Mouse (Mus musculus) heart, embryonic 10.5 days (tissue): Measurements from ENCODE around the gene Tbcel. TPM values are rescaled to one million over a fixed set of nuclear protein-coding genes. Genes with fewer than 3 reads are reported as not detected.

Experiments
- DNase-seq: peaks from one replicate; pipeline ENCODE4 v3.0.0-alpha.2; 2017; ENCODE audit warnings: low spot score
- H3K27ac ChIP-seq: fragments of 300-500 bp; sonication (generic); 2 replicates; pipeline ENCODE4 v1.5.1; 2016; ENCODE audit warnings: mild to moderate bottlenecking
- H3K27me3 ChIP-seq: fragments of 300-500 bp; sonication (generic); 2 replicates; pipeline ENCODE4 v1.6.1; 2016; ENCODE audit warnings: mild to moderate bottlenecking; ENCODE audit not compliant: poor library complexity, insufficient read depth, severe bottlenecking
- H3K36me3 ChIP-seq: fragments of 300-500 bp; sonication (generic); 2 replicates; pipeline ENCODE4 v1.6.1; 2016; ENCODE audit warnings: mild to moderate bottlenecking, moderate library complexity
- H3K4me1 ChIP-seq: fragments of 300-500 bp; sonication (generic); 2 replicates; pipeline ENCODE4 v1.6.1; 2016; ENCODE audit warnings: mild to moderate bottlenecking
- H3K4me3 ChIP-seq: fragments of 300-500 bp; sonication (generic); 2 replicates; pipeline ENCODE4 v1.5.1; 2016; ENCODE audit warnings: mild to moderate bottlenecking, moderate library complexity
- H3K9me3 ChIP-seq: fragments of 300-500 bp; sonication (generic); 2 replicates; pipeline ENCODE4 v1.6.1; 2016; ENCODE audit warnings: mild to moderate bottlenecking, moderate library complexity
- WGBS: fragments of 180-500 bp; shearing (Covaris S2); methylation state at CpG from one replicate; pipeline ENCODE4 v1.1.7; 2016; 5-methylcytosine and 5-hydroxymethylcytosine counted together
- polyA plus RNA-seq: library from polyadenylated mRNA; unstranded; fragments of >200 nt; fragmentation: Nextera tagmentation; extraction: Ambion mirVana; gene quantifications from 2 replicates; pipeline ENCODE4 v1.2.1, GENCODE M21; 2016

Gene Tbcel
- 2.7 and 4.9 TPM in 2 replicates for polyA plus RNA-seq

- H3K9me3 ChIP-seq: no peaks in the 10 kb centered on the region
Measured at GRCm38 (mm10) chr9:42507709-42508108, at the start of gene Tbcel. Tbcel (minus strand) TSS chr9:42507809.

GRCm38 (mm10) chr9:42555186-42555585, 47.6 kb upstream of the Tbcel start:
- DNase-seq: no peak
- H3K36me3 ChIP-seq: no peaks in the 10 kb centered on the region
- no peaks in the 10 kb centered on the region for H3K9me3 ChIP-seq
- 0 out of 2 replicates have a peak, but pooled peaks cover 5% of the 10 kb centered on the region for H3K4me1 ChIP-seq
- no peak overlapping the region for H3K27ac ChIP-seq
- peaks cover 30% of the 10 kb centered on the region; the same call in 1 of the 2 replicates for H3K27me3 ChIP-seq
- WGBS: 38% methylated on average over 1 of the region's 1 CpGs
- H3K4me3 ChIP-seq: no peak overlapping the region

More at GRCm38 (mm10) chr9:42507709-42508108, at the start of gene Tbcel:
- 81% methylated on average over 6 of the region's 6 CpGs for WGBS
- no peak for DNase-seq
- Histone ChIP-seq H3K4me1 (no peaks in the 10 kb centered on the region), H3K36me3 (no peaks in the 10 kb centered on the region), H3K27ac (no peak within 1 kb of the TSS), H3K27me3 (peaks cover 5% of the 10 kb centered on the region; the same call in 1 of the 2 replicates), H3K4me3 (no peak within 1 kb of the TSS)

GRCm38 (mm10) chr9:42550116-42550515, 42.5 kb upstream of the Tbcel start:
- Histone ChIP-seq H3K4me1 (0 out of 2 replicates have a peak, but pooled peaks cover 11% of the 10 kb centered on the region), H3K4me3 (no peak overlapping the region), H3K9me3 (no peaks in the 10 kb centered on the region), H3K27me3 (peaks cover 46% of the 10 kb centered on the region; the same call in 1 of the 2 replicates), H3K36me3 (no peaks in the 10 kb centered on the region), H3K27ac (no peak overlapping the region)
- WGBS: 17% methylated on average over 13 of the region's 13 CpGs
- peak; percentile 81 for DNase-seq

DNA sequence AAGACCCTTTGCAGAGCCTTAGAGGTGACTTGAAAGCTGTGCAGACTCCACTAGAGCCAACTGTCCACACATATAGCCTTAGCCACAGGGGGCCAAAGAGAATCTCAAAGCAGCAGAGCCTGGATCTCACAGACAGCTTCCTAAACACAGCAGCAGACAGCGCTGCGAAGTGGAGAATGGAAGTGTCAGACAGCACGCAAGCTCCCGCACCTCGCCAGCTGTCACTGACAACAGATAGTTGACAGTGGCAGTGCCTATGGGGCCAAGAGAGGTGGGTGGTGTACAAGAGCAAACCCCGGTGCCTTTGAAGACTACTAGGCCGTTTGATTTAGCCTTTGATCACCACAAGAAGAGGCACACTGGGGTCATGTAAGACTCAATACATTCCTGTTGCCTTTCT, 41.4 kb upstream of the Tbcel start:
- Histone ChIP-seq H3K4me3 (no peak overlapping the region), H3K36me3 (no peaks in the 10 kb centered on the region), H3K27me3 (peaks cover 47% of the 10 kb centered on the region; the same call in 1 of the 2 replicates), H3K27ac (no peak overlapping the region), H3K4me1 (0 out of 2 replicates have a peak, but pooled peaks cover 11% of the 10 kb centered on the region), H3K9me3 (no peaks in the 10 kb centered on the region)
- DNase-seq: no peak
- 42% methylated on average over 7 of the region's 7 CpGs for WGBS

DNA sequence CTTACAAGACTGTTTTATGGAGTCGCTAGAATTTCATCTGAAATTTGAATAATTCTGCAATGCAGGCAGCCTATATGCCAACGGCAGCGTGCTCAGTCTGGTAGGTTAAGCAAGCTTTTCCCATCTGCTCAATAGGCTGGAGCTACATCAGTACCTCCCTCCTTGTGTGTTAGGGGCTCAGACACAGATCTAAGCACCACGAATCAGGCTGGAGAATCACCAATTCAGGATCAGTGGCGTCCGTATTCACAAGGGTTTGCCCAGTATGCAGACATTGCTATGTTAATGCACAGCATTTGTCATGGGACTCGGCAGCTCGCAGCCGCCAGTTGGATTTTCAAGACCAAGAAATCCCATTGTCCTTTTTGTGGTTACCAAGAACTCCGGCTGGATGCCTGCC, 36.9 kb upstream of the Tbcel start:
- WGBS: 86% methylated on average over 10 of the region's 10 CpGs

DNA sequence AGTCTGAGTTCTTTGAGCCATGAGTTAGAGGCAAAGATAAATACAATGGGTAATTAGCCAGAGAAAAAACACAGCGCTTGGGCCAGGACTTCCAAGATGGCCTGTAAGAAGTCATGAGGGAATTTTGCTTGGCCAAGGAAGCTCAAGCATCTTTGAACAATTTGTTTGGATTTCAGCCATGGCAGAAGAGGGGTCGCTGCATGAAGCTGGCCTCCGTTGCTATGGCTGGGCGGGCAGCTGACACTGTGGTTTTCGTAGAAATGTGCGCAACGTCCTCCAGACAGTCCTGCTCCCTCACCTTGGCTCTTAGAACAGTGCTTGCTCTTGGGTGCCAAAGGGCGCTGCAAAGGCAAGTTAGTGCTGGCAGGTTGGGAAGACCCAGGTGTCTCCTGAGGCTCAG, 25.9 kb upstream of the Tbcel start:
- no peaks in the 10 kb centered on the region for H3K9me3 ChIP-seq
- DNase-seq: no peak
- WGBS: 84% methylated on average over 8 of the region's 8 CpGs
- H3K27me3 ChIP-seq: peaks cover 12% of the 10 kb centered on the region; the same call in 1 of the 2 replicates
- no peak overlapping the region for H3K27ac ChIP-seq
- H3K4me1 ChIP-seq: peaks cover 35% of the 10 kb centered on the region
- no peak overlapping the region for H3K4me3 ChIP-seq
- H3K36me3 ChIP-seq: no peaks in the 10 kb centered on the region

More for the DNA sequence above, 36.9 kb upstream of the Tbcel start:
- no peaks in the 10 kb centered on the region for H3K9me3 ChIP-seq
- H3K27me3 ChIP-seq: peaks cover 22% of the 10 kb centered on the region; the same call in 1 of the 2 replicates
- no peak overlapping the region for H3K27ac ChIP-seq
- DNase-seq: no peak
- no peaks in the 10 kb centered on the region for H3K36me3 ChIP-seq
- H3K4me3 ChIP-seq: no peak overlapping the region
- H3K4me1 ChIP-seq: 0 out of 2 replicates have a peak, but pooled peaks cover 4% of the 10 kb centered on the region

DNA sequence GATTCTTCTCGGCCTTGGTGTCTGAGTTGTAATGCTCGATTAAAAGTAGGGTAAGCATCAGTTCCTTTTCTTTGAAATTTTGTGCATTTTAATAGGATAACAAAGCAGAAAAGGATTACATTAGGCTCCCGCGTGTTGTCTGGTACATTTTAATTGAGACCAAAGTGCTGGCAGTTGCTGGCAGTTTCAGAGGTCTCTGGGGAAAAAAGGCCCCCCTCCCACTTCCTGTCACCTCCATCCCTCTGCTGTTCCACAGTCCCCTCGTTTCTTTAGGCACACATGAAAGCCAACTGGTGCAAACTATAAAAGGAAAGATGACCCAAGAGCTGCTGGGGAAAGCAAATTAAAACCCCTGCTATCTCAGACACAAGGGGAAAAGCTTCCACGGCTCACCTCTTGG, 25.4 kb upstream of the Tbcel start:
- 14% methylated on average over 6 of the region's 6 CpGs for WGBS
- peaks cover 35% of the 10 kb centered on the region for H3K4me1 ChIP-seq
- peaks cover 12% of the 10 kb centered on the region; the same call in 1 of the 2 replicates for H3K27me3 ChIP-seq
- no peak for DNase-seq
- 0 out of 2 replicates have a peak overlapping the region, but pooled peaks have one; percentile 29 for H3K27ac ChIP-seq
- H3K9me3 ChIP-seq: no peaks in the 10 kb centered on the region
- H3K36me3 ChIP-seq: no peaks in the 10 kb centered on the region
- no peak overlapping the region for H3K4me3 ChIP-seq

DNA sequence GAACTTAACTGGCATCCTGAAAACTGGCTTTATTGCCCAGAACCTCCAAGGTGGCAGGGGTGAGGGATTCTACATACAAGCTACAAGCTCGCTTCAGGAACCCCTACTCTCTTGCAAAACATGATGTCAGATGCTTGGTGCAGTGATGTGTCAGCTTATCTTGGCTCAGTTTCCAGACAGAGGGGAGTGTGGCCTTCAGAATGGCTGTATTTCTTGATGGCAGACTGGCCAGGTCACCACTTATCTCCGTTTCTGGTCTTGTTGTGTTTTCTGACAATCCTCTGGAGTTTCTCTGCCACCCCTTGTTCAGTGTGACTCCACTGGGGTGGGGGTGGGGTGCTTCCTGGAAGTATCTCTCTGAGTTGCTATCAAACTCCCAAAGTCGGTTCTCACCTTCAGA, 24.3 kb upstream of the Tbcel start:
- no peak for DNase-seq
- Histone ChIP-seq H3K4me3 (no peak overlapping the region), H3K27ac (peak overlapping the region; percentile 29; the same call in 1 of the 2 replicates), H3K9me3 (no peaks in the 10 kb centered on the region), H3K27me3 (peaks cover 12% of the 10 kb centered on the region; the same call in 1 of the 2 replicates), H3K36me3 (no peaks in the 10 kb centered on the region), H3K4me1 (peaks cover 35% of the 10 kb centered on the region)
- 19% methylated on average over 3 of the region's 3 CpGs for WGBS

- DNase-seq: no peak
- H3K36me3 ChIP-seq: no peaks in the 10 kb centered on the region
- H3K4me3 ChIP-seq: no peak overlapping the region
- peak overlapping the region; percentile 2; the same call in 1 of the 2 replicates for H3K27ac ChIP-seq
- H3K9me3 ChIP-seq: no peaks in the 10 kb centered on the region
- WGBS: 45% methylated on average over 7 of the region's 7 CpGs
- H3K4me1 ChIP-seq: peaks cover 35% of the 10 kb centered on the region
- peaks cover 16% of the 10 kb centered on the region; the same call in 1 of the 2 replicates for H3K27me3 ChIP-seq
Measured at GRCm38 (mm10) chr9:42530221-42531152, 22.9 kb upstream of the Tbcel start.

DNA sequence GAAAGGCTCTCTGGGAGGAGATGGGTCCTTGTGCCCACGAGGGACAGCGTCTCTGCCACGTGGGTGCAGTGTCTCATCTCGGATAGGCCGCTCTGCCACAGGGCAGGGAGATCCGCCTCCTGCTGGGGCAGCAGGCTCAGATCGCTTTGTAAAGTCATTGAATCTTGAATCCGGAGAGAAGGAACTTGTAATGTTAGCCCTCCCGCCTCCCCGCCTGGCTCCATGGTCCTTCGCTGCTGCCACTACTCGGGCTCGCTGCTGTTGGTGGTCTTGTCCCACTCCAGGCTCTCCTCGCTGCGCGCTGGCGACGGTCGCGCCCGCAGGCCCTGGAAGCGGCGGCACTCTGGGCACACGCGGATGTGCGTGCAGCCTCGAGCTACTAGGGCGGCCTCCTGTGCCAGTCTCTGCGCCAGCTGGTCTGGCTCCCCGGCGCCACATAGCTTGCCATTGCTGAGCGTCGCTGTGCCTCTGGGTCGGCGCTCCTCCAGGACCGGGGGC, 13.0 kb upstream of the Tbcel start:
- Histone ChIP-seq H3K4me1 (peaks cover 8% of the 10 kb centered on the region; the same call in 1 of the 2 replicates), H3K27me3 (peaks cover 83% of the 10 kb centered on the region), H3K36me3 (no peaks in the 10 kb centered on the region), H3K27ac (peak overlapping the region; percentile 59), H3K4me3 (peak overlapping the region; percentile 58), H3K9me3 (no peaks in the 10 kb centered on the region)
- no peak for DNase-seq
- 3% methylated on average over 36 of the region's 36 CpGs for WGBS

- H3K9me3 ChIP-seq: no peaks in the 10 kb centered on the region
- peaks cover 8% of the 10 kb centered on the region; the same call in 1 of the 2 replicates for H3K4me1 ChIP-seq
- no peak overlapping the region for H3K27ac ChIP-seq
- H3K27me3 ChIP-seq: peaks cover 77% of the 10 kb centered on the region
- no peak for DNase-seq
- no peak overlapping the region for H3K4me3 ChIP-seq
- no peaks in the 10 kb centered on the region for H3K36me3 ChIP-seq
- 77% methylated on average over 14 of the region's 14 CpGs for WGBS
Measured at GRCm38 (mm10) chr9:42518163-42518562, 10.6 kb upstream of the Tbcel start.

DNA sequence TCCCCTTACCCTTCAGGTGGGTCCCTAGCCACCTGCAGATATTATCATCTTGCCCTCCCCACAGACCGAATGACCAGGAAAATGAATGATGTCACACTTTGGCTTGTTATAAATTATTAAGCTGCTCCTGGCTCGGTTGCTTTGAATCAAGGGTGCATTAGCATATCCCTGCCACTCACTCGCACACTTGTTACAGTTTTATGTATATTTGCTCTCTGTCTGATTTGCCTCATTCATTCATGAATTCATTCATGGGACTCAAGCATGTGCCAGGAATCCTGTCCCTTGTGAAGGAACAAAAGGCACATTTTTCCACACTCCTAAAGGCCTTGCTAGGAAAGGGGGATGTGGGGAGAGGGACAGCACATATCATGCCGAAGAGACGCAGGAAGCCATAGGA, 5.5 kb upstream of the Tbcel start:
- no peak overlapping the region for H3K27ac ChIP-seq
- WGBS: 75% methylated on average over 5 of the region's 5 CpGs
- H3K27me3 ChIP-seq: peaks cover 40% of the 10 kb centered on the region; the same call in 1 of the 2 replicates
- H3K4me1 ChIP-seq: no peaks in the 10 kb centered on the region
- H3K36me3 ChIP-seq: no peaks in the 10 kb centered on the region
- DNase-seq: no peak
- H3K4me3 ChIP-seq: no peak overlapping the region
- no peaks in the 10 kb centered on the region for H3K9me3 ChIP-seq

- H3K4me3 ChIP-seq: no peak overlapping the region
- no peak for DNase-seq
- 74% methylated on average over 4 of the region's 4 CpGs for WGBS
- no peak overlapping the region for H3K27ac ChIP-seq
- H3K4me1 ChIP-seq: no peaks in the 10 kb centered on the region
- no peaks in the 10 kb centered on the region for H3K9me3 ChIP-seq
- H3K27me3 ChIP-seq: peaks cover 34% of the 10 kb centered on the region; the same call in 1 of the 2 replicates
- no peaks in the 10 kb centered on the region for H3K36me3 ChIP-seq
Measured at GRCm38 (mm10) chr9:42512312-42512711, 4.7 kb upstream of the Tbcel start.
